Mouse (Mus musculus): Measurements from ENCODE around the gene Unc45b.

- TF ChIP-seq CTCF (IDR thresholded peaks at IDR 0.05; ENCODE audit: insufficient read depth, low read depth, low read length) (peak; percentile 79), POLR2A (IDR thresholded peaks at IDR 0.05; ENCODE audit: insufficient read depth, low read depth, low read length) (peak; percentile 37; the same call in 1 of the 2 replicates)
Measured at GRCm38 (mm10) chr11:82907651-82908607, 2.4 kb upstream of the Unc45b start, which contains the start of gene Nle1.
